Mouse (Mus musculus) heart, embryonic 15.5 days (tissue): ENCODE data around the gene Gfm2. TPM values are rescaled to one million over a fixed set of nuclear protein-coding genes. Genes with fewer than 3 reads are reported as not detected.

Experiments
- ATAC-seq: fragments of 200-750 bp; cut with Nextera tagmentation; replicated peaks from 2 replicates; pipeline ENCODE4 v1.8.0; 2017; ENCODE audit warnings: low read depth, moderate TSS enrichment; ENCODE audit not compliant: insufficient number of reproducible peaks, insufficient read depth, low FRiP score
- H3K27ac ChIP-seq: fragments of 300-500 bp; sonication (generic); 2 replicates; pipeline ENCODE4 v1.5.1; 2015; ENCODE audit warnings: mild to moderate bottlenecking, inconsistent platforms
- H3K27me3 ChIP-seq: fragments of 300-500 bp; sonication (generic); 2 replicates; pipeline ENCODE4 v1.6.1; 2015; ENCODE audit warnings: inconsistent platforms
- H3K36me3 ChIP-seq: fragments of 300-500 bp; sonication (generic); 2 replicates; pipeline ENCODE4 v1.6.1; 2015; ENCODE audit warnings: mild to moderate bottlenecking, inconsistent platforms
- H3K4me1 ChIP-seq: fragments of 300-500 bp; sonication (generic); replicated peaks from 2 replicates; pipeline ENCODE4 v1.6.1; 2015; ENCODE audit warnings: inconsistent platforms
- H3K4me2 ChIP-seq: fragments of 300-500 bp; sonication (generic); 2 replicates; pipeline ENCODE4 v1.6.1; 2015; ENCODE audit warnings: inconsistent platforms, mild to moderate bottlenecking, moderate library complexity
- H3K4me3 ChIP-seq: fragments of 300-500 bp; sonication (generic); 2 replicates; pipeline ENCODE4 v1.5.1; 2015; ENCODE audit warnings: mild to moderate bottlenecking, inconsistent platforms
- H3K9ac ChIP-seq: fragments of 300-500 bp; sonication (generic); 2 replicates; pipeline ENCODE4 v1.6.1; 2015; ENCODE audit warnings: mild to moderate bottlenecking, inconsistent platforms
- H3K9me3 ChIP-seq: fragments of 300-500 bp; sonication (generic); replicated peaks from 2 replicates; pipeline ENCODE4 v1.6.1; 2016; ENCODE audit warnings: inconsistent platforms
- WGBS: fragments of 180-500 bp; shearing (Covaris S2); methylation state at CpG from one replicate; pipeline ENCODE4 v1.1.7; 2015; ENCODE audit warnings: mixed read lengths; 5-methylcytosine and 5-hydroxymethylcytosine counted together
- polyA plus RNA-seq: library from polyadenylated mRNA; unstranded; fragments of >200 nt; fragmentation: Nextera tagmentation; extraction: Ambion mirVana; gene quantifications from 2 replicates; pipeline ENCODE4 v1.2.1, GENCODE M21; 2015

Gene Gfm2
- polyA plus RNA-seq, 1 experiment from 2014 or later, result 27.1 TPM

DNA sequence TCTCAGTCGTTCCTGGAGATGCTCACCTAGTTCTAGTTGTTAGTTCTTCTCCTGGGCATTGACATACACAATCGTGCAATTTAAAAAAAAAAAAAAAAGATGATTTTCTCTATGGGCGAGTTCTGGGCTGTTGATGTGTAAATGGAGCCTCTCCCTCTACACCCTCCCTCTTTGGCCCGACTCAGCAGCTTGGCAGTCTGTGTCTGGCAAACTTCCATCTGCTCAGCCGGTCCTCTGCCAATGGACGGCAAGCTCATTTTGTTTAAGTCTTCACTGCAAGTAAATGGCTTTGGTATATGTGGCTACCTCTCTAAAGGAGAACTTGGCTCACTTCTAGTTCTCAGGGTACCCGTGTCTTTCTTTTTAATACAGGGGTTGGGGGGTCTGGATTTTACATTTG, 55.7 kb downstream of the Gfm2 start:
- Histone ChIP-seq H3K4me2 (no peak overlapping the region), H3K27me3 (no peaks in the 10 kb centered on the region), H3K36me3 (peaks cover 6% of the 10 kb centered on the region; the same call in 1 of the 2 replicates), H3K4me1 (peaks cover 18% of the 10 kb centered on the region), H3K9ac (no peak overlapping the region), H3K27ac (no peak overlapping the region), H3K9me3 (no peaks in the 10 kb centered on the region), H3K4me3 (no peak overlapping the region)
- 36% methylated on average over 7 of the region's 7 CpGs for WGBS
- ATAC-seq, result no peak

DNA sequence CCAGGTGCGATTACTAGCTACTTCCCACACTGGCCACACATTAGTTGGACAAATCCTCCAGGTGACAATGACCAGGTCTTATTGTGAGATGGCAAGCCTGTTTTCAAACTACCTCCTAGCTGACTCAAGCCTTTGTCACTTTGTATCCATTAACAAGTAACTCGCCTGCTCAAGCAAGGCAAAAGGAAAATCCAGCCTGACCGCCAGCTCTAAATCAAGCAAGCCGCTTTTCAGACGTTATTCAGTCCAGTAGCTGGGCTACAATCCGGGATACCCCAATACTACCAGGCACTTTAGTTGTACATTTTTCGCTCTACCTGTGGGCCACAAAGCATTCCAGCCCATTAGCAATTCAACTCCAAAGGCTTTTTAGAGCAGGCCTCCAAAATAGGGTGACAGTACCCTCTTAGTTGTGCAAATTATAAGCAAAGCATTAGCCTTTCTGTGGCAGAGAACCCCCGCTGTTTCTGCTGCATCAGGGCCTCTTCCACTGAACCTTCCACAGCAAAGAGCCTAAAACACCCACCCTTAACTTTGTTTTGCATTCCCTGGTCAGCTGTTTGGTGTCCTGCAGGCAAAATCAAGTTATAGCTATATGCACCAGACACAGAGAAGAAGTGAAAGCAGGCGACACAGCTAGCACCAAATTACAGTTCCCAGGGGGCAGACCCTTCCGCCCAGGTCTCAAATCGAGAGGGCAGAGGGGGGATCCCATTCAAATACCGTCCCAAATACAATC, 58.6 kb downstream of the Gfm2 start:
- Histone ChIP-seq H3K27ac (no peak overlapping the region), H3K36me3 (no peaks in the 10 kb centered on the region), H3K4me2 (peak overlapping the region; percentile 92; the same call in 1 of the 2 replicates), H3K4me3 (0 out of 2 replicates have a peak overlapping the region, but pooled peaks have one; percentile 8), H3K9me3 (no peaks in the 10 kb centered on the region), H3K4me1 (peaks cover 18% of the 10 kb centered on the region), H3K9ac (no peak overlapping the region), H3K27me3 (no peaks in the 10 kb centered on the region)
- 77% methylated on average over 12 of the region's 12 CpGs for WGBS
- ATAC-seq, result no peak

DNA sequence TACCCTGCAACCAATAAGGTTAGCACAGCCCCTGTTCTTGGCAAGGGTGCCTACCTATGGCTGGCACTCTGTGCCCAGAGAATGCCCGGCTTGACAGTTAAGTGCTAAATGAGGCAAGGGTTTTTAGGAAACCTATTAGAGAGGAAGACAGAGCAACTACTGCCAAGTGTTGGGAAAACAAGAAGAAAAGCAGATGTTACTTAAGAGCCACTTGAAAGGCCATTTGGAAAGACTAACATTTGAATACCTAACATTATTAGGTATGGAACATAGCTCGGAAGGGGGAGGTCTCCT, 59.1 kb downstream of the Gfm2 start:
- Histone ChIP-seq H3K9me3 (no peaks in the 10 kb centered on the region), H3K27ac (no peak overlapping the region), H3K27me3 (no peaks in the 10 kb centered on the region), H3K4me2 (peak overlapping the region; percentile 92), H3K36me3 (no peaks in the 10 kb centered on the region), H3K4me3 (0 out of 2 replicates have a peak overlapping the region, but pooled peaks have one; percentile 69), H3K4me1 (peaks cover 18% of the 10 kb centered on the region), H3K9ac (no peak overlapping the region)
- WGBS, result 83% methylated on average over 2 of the region's 2 CpGs
- no peak for ATAC-seq

DNA sequence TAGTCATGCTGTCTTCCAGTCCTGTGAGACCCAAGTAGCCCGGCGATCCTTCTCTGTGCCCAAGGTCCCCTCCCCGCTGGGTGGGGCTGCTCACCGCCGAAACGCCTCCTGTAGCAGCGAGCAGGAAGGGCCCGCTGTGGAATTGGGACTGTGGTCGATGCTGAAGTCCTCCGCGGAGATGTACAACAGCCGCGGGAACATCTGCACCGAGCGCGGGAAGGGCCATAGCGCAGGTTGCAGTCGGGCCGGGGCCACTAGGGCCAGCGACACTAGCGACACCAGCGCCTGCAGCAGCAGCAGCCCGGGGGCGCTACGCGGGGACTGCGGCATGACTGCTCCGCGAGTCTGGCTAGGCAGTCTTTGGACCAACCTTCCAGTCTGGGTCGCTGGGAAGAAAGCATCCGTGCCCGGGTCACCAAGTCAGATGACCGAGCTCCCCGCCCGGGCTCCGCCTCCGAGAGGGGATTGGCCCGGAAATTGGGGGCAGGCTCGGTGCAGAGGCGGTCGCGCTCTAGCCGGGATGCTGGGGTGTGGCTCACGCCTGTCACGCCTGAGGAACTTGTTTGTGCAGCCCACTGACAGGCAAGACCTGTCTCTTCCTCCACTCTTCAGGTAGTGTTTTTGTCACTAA, 60.3 kb downstream of the Gfm2 start, which contains the start of gene Hexb:
Gene Hexb, minus strand, starts transcription at position 426 of the 631 bp plus-strand sequence.
- Histone ChIP-seq H3K4me1 (peaks cover 18% of the 10 kb centered on the region), H3K4me3 (peak within 1 kb of the TSS; percentile 69), H3K27ac (peak within 1 kb of the TSS; percentile 86), H3K36me3 (no peaks in the 10 kb centered on the region), H3K4me2 (peak within 1 kb of the TSS; percentile 92), H3K27me3 (no peaks in the 10 kb centered on the region), H3K9me3 (no peaks in the 10 kb centered on the region), H3K9ac (peak within 1 kb of the TSS; percentile 69)
- WGBS, result under 1% methylated on average over 45 of the region's 45 CpGs
- ATAC-seq, result peak; percentile 95

DNA sequence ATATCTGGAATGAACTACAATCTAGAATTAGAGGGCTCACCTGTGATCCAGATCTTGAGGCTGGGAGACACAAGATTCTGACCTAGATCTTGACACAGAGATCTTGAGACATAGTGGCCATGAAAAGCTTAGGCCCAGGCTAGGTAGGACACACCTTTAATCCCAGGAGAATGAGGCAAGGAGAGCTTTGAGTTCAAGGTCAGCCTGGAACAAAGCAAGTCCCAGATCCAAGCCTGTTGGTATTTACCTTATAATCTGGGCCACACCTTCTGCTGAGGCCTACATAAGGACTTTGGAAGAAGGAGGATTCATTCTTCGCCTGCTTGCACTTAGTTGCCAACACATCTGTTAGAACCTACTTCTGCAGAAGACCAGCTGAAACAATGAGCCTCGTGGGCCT, 61.4 kb downstream of the Gfm2 start:
- WGBS, result 77% methylated on average over 2 of the region's 2 CpGs
- no peak overlapping the region for H3K4me2 ChIP-seq
- H3K4me3 ChIP-seq, result no peak overlapping the region
- no peaks in the 10 kb centered on the region for H3K36me3 ChIP-seq
- H3K27me3 ChIP-seq, result no peaks in the 10 kb centered on the region
- no peak overlapping the region for H3K9ac ChIP-seq
- no peaks in the 10 kb centered on the region for H3K9me3 ChIP-seq
- ATAC-seq, result no peak
- no peak overlapping the region for H3K27ac ChIP-seq
- peaks cover 15% of the 10 kb centered on the region for H3K4me1 ChIP-seq

DNA sequence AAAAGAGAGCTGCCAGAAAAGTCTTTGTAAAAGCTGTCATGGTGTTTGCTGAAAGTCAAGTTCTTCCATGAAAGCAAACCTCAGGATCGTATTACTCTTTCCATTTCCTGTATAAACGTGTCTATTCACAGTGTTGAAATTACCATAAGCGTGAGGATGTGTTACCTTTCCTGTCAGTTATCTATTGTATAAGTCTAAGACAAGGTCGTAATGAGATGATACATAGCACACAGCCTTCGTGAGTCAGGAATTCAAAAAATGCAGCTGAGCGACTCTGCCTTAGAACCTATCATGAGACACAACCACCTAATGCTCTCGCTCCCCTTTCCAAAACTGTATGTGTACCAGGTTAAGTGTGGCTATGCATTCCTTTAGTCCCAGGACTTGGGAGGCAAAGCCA, 63.3 kb downstream of the Gfm2 start:
- WGBS, result 43% methylated on average over 7 of the region's 7 CpGs

DNA sequence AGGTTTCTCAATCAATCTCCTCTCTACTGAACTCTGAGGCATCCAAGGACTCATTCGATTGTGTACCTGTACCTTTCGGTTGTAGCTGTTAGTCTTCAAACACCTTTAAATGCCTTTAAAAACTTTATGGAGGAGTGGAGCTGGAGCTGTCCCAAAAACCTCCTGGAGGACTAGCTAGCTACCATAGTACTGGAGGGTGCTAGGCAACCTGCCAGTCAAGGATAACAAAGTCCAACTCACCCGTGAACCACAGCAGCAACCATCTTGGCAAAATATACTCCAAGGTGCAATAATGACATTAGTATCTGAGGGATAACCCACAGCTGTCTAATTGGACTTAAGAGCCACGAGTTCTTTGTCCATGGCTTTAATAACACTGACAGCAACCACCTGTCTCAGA, 64.2 kb downstream of the Gfm2 start:
- Histone ChIP-seq H3K9ac (no peak overlapping the region), H3K4me2 (no peak overlapping the region), H3K4me3 (no peak overlapping the region), H3K27ac (no peak overlapping the region), H3K27me3 (no peaks in the 10 kb centered on the region), H3K4me1 (peaks cover 15% of the 10 kb centered on the region), H3K9me3 (no peaks in the 10 kb centered on the region), H3K36me3 (no peaks in the 10 kb centered on the region)
- no peak for ATAC-seq
- 66% methylated on average over 4 of the region's 4 CpGs for WGBS

More for the DNA sequence above, 63.3 kb downstream of the Gfm2 start:
- Histone ChIP-seq H3K9ac (no peak overlapping the region), H3K4me3 (no peak overlapping the region), H3K36me3 (no peaks in the 10 kb centered on the region), H3K27me3 (no peaks in the 10 kb centered on the region), H3K27ac (no peak overlapping the region), H3K9me3 (no peaks in the 10 kb centered on the region), H3K4me2 (no peak overlapping the region), H3K4me1 (peaks cover 20% of the 10 kb centered on the region)
- ATAC-seq, result no peak

DNA sequence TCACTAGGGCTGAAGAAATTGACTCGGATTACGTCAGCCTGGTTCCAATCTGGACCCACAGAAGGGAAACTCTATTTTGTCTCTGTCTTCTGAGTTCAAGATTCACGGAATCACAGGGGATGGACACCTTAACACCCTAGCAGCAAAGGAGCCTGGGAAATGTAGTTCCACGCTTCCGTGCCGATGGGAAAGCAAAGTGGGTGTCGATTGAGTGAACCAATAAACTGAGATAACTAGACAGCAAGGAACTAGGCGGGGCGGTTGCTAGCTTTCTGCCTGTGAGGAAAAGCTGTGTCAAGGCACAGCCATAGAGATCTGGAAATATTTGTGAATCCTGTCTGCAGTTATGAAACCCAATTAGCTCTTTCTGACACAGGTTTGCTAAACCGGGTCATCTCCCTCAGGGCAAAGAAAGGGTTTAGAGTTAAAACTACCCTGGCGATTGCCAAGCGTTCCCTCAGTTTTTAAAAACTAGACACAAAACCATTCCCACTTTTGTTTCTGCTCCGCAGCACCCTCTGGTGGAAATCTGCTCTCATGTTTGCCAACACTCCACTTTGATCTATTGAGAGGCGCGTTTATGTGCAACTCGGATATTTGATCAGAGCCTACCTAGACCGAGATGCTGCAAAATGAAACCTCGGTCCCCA, 67.4 kb downstream of the Gfm2 start:
- Histone ChIP-seq H3K27me3 (no peaks in the 10 kb centered on the region), H3K9ac (peak overlapping the region; percentile 47), H3K9me3 (no peaks in the 10 kb centered on the region), H3K27ac (peak overlapping the region; percentile 80), H3K36me3 (no peaks in the 10 kb centered on the region), H3K4me3 (peak overlapping the region; percentile 51), H3K4me2 (peak overlapping the region; percentile 75), H3K4me1 (peaks cover 9% of the 10 kb centered on the region; the same call in 1 of the 2 replicates)
- peak; percentile 71 for ATAC-seq
- 9% methylated on average over 18 of the region's 18 CpGs for WGBS

DNA sequence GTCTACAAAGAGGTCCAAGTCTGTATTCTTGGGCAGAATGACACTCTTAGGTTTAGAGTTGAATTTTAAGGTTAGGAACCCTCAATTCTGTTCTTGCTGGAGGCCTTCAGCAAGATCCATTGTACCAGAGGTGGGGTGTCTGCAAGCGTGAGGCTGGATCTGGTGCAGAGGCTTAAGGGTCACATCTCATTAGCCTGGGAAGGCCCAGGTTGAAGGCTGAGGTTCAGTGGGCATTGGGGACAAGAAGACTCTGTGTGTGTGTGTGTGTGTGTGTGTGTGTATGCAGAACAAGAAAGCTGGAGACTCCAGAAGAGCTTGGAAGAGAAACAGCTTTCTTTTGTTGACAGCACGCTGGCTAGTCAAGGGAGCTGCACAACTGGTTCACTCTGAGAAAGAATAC, 68.3 kb downstream of the Gfm2 start:
- Histone ChIP-seq H3K27me3 (no peaks in the 10 kb centered on the region), H3K27ac (no peak overlapping the region), H3K9ac (no peak overlapping the region), H3K4me2 (no peak overlapping the region), H3K36me3 (no peaks in the 10 kb centered on the region), H3K4me3 (no peak overlapping the region), H3K4me1 (peaks cover 9% of the 10 kb centered on the region; the same call in 1 of the 2 replicates), H3K9me3 (no peaks in the 10 kb centered on the region)
- ATAC-seq, result no peak
- WGBS, result 71% methylated on average over 2 of the region's 2 CpGs

DNA sequence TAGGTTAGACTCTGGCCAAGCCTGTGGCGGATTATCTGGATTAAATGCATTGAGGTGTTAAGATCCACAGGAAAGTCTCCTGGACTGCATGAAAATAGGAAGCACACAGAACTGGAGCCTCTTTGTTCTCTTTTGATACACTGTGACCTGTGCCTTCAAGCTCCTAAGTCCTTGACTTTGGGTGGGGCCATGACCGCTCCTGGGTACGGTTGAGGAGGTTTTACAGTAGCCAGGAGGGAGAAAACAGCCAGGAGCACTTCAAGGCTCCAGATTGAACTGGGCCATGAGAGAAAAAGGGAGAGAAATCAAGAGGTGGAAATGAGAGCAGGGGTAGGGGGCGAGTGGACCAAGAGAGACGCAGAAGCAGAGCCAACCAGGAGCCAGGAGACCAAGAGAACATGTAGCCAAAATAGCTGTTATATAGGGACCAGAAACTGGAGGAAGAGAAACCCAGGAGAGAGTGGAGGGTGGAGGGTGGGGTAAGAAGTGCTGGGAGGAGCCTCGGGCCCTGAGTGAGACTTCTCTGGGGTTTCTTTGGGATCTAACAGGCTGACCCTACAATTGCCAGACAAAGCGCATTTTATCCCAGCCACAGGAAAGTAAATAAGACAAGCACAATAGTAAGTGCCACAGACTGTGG, 69.9 kb downstream of the Gfm2 start:
- Histone ChIP-seq H3K9ac (no peak overlapping the region), H3K27me3 (no peaks in the 10 kb centered on the region), H3K9me3 (no peaks in the 10 kb centered on the region), H3K36me3 (no peaks in the 10 kb centered on the region), H3K4me1 (peaks cover 9% of the 10 kb centered on the region; the same call in 1 of the 2 replicates), H3K4me2 (no peak overlapping the region), H3K4me3 (no peak overlapping the region), H3K27ac (no peak overlapping the region)
- ATAC-seq, result no peak
- 78% methylated on average over 7 of the region's 7 CpGs for WGBS

DNA sequence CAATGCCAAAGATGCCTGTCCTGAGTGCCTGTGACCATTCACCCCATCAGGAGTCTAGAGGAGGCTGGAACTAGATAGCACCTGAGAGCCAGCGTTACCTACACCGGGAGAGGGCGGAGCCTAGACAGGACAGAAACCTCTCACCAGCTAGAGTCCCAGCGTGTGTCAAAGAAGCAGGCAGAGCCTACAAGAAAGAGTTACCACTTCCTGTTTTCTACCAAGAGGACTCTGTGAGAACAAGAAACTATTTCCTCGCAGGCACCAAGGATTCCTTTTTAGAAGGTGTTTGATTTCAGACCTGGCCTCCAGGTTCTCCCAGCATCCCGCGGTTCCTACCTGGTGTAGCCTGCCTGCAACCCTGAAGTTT, 70.4 kb downstream of the Gfm2 start:
- no peak overlapping the region for H3K4me2 ChIP-seq
- H3K9ac ChIP-seq, result no peak overlapping the region
- H3K36me3 ChIP-seq, result no peaks in the 10 kb centered on the region
- WGBS, result 44% methylated on average over 7 of the region's 7 CpGs
- H3K27ac ChIP-seq, result no peak overlapping the region; the same call in 1 of the 2 replicates
- ATAC-seq, result no peak
- no peaks in the 10 kb centered on the region for H3K27me3 ChIP-seq
- no peak overlapping the region for H3K4me3 ChIP-seq
- no peaks in the 10 kb centered on the region for H3K9me3 ChIP-seq
- H3K4me1 ChIP-seq, result peaks cover 9% of the 10 kb centered on the region; the same call in 1 of the 2 replicates
